Mouse (Mus musculus) forebrain, postnatal 0 days (tissue): ENCODE data around the gene Plekha3. TPM values are rescaled to one million over a fixed set of nuclear protein-coding genes. Genes with fewer than 3 reads are reported as not detected.

ENCODE experiments used
- ATAC-seq: fragments of 200-750 bp; cut with Nextera tagmentation; 2 replicates; pipeline ENCODE4 v1.8.0; 2017; ENCODE audit warnings: mild to moderate bottlenecking, moderate library complexity
- DNase-seq: peaks from one replicate; pipeline ENCODE4 v3.0.0-alpha.2; 2015
- H3K27ac ChIP-seq: fragments of 300-500 bp; sonication (generic); 2 replicates; pipeline ENCODE4 v1.5.1; 2014; ENCODE audit warnings: low read depth, mild to moderate bottlenecking, antibody characterized with exemption, low read length, moderate library complexity, mixed read lengths
- H3K27me3 ChIP-seq: fragments of 300-500 bp; sonication (generic); 2 replicates; pipeline ENCODE4 v1.6.1; 2014; ENCODE audit warnings: mild to moderate bottlenecking, low read length, mixed read lengths; ENCODE audit not compliant: insufficient read depth
- H3K36me3 ChIP-seq: fragments of 300-500 bp; sonication (generic); 2 replicates; pipeline ENCODE4 v1.6.1; 2014; ENCODE audit warnings: mild to moderate bottlenecking, moderate library complexity; ENCODE audit not compliant: insufficient read depth
- H3K4me1 ChIP-seq: fragments of 300-500 bp; sonication (generic); 2 replicates; pipeline ENCODE4 v1.6.1; 2014; ENCODE audit warnings: antibody characterized with exemption; ENCODE audit not compliant: insufficient read depth
- H3K4me2 ChIP-seq: fragments of 300-500 bp; sonication (generic); 2 replicates; pipeline ENCODE4 v1.6.1; 2014; ENCODE audit warnings: low read depth, mild to moderate bottlenecking, moderate library complexity
- H3K4me3 ChIP-seq: fragments of 300-500 bp; sonication (generic); 2 replicates; pipeline ENCODE4 v1.5.1; 2014; ENCODE audit warnings: low read depth, low read length, mixed read lengths
- H3K9ac ChIP-seq: fragments of 300-500 bp; sonication (generic); 2 replicates; pipeline ENCODE4 v1.6.1; 2014; ENCODE audit warnings: mild to moderate bottlenecking
- H3K9me3 ChIP-seq: fragments of 300-500 bp; sonication (generic); 2 replicates; pipeline ENCODE4 v1.6.1; 2016; ENCODE audit warnings: low read length
- CTCF ChIP-seq: sonication (generic); IDR thresholded peaks from 2 replicates; pipeline ENCODE4 v1.5.1; 2016; ENCODE audit warnings: antibody characterized with exemption, control low read depth, low read depth
- WGBS: fragments of 180-500 bp; shearing (Covaris S2); extraction: QIAGEN DNeasy Blood & Tissue Kit; methylation state at CpG from one replicate; pipeline ENCODE4 v1.1.7; 2014; 5-methylcytosine and 5-hydroxymethylcytosine counted together
- polyA plus RNA-seq: library from polyadenylated mRNA; unstranded; fragments of >200 nt; fragmentation: Nextera tagmentation; extraction: Ambion mirVana; gene quantifications from 2 replicates; pipeline ENCODE4 v1.2.1, GENCODE M21; 2015
- total RNA-seq: library from RNA; depleted of rRNA; stranded (reverse); fragments of >200 nt; gene quantifications from 2 replicates; pipeline ENCODE4 v1.2.3, GENCODE M21; 2014

Gene Plekha3
- total and polyA plus RNA-seq, 2 experiments from 2014 or later: 9.1 to 21.6 TPM

GRCm38 (mm10) chr2:76667200-76667599, 7.9 kb upstream of the Plekha3 start:
- H3K27ac ChIP-seq: no peak overlapping the region
- H3K36me3 ChIP-seq: no peaks in the 10 kb centered on the region
- WGBS: 77% methylated on average over 5 of the region's 5 CpGs
- no peaks in the 10 kb centered on the region for H3K27me3 ChIP-seq
- DNase-seq: no peak
- H3K4me1 ChIP-seq: peaks cover 4% of the 10 kb centered on the region; the same call in 1 of the 2 replicates
- H3K4me3 ChIP-seq: no peak overlapping the region
- H3K9ac ChIP-seq: no peak overlapping the region
- no peak overlapping the region for H3K4me2 ChIP-seq
- no peak for ATAC-seq
- TF ChIP-seq CTCF: no peak
- H3K9me3 ChIP-seq: no peaks in the 10 kb centered on the region

- Histone ChIP-seq H3K27me3 (no peaks in the 10 kb centered on the region), H3K9me3 (no peaks in the 10 kb centered on the region), H3K27ac (no peak overlapping the region), H3K4me1 (peaks cover 17% of the 10 kb centered on the region), H3K4me2 (peak overlapping the region; percentile 63), H3K9ac (peak overlapping the region; percentile 56; the same call in 1 of the 2 replicates), H3K36me3 (no peaks in the 10 kb centered on the region), H3K4me3 (peak overlapping the region; percentile 43)
- TF ChIP-seq CTCF: no peak
- ATAC-seq (no peak), DNase-seq (no peak)
- 79% methylated on average over 6 of the region's 6 CpGs for WGBS
These were observed 3.4 kb upstream of the Plekha3 start for GRCm38 (mm10) chr2:76671641-76672040.

GRCm38 (mm10) chr2:76672134-76672745, 2.8 kb upstream of the Plekha3 start:
- ATAC-seq (no peak), DNase-seq (peak; percentile 35)
- TF ChIP-seq CTCF: no peak
- Histone ChIP-seq H3K27me3 (no peaks in the 10 kb centered on the region), H3K9me3 (no peaks in the 10 kb centered on the region), H3K9ac (peak overlapping the region; percentile 56), H3K36me3 (no peaks in the 10 kb centered on the region), H3K4me2 (peak overlapping the region; percentile 63), H3K4me1 (peaks cover 19% of the 10 kb centered on the region), H3K27ac (peak overlapping the region; percentile 51), H3K4me3 (peak overlapping the region; percentile 43)
- WGBS: 21% methylated on average over 9 of the region's 9 CpGs

GRCm38 (mm10) chr2:76672966-76673392, 2.1 kb upstream of the Plekha3 start, which contains the start of gene Fkbp7:
TSS of gene Fkbp7 (minus strand) at chr2:76673116.
- no peaks in the 10 kb centered on the region for H3K27me3 ChIP-seq
- H3K4me2 ChIP-seq: peak within 1 kb of the TSS; percentile 63
- H3K9ac ChIP-seq: peak within 1 kb of the TSS; percentile 56
- no peaks in the 10 kb centered on the region for H3K36me3 ChIP-seq
- peaks cover 19% of the 10 kb centered on the region for H3K4me1 ChIP-seq
- WGBS: under 1% methylated on average over 17 of the region's 17 CpGs
- H3K27ac ChIP-seq: peak within 1 kb of the TSS; percentile 51
- peak; percentile 8; the same call in 1 of the 2 replicates for TF ChIP-seq CTCF
- DNase-seq (peak; percentile 95), ATAC-seq (peak; percentile 93)
- no peaks in the 10 kb centered on the region for H3K9me3 ChIP-seq
- H3K4me3 ChIP-seq: peak within 1 kb of the TSS; percentile 43

GRCm38 (mm10) chr2:76673472-76674081, 1.5 kb upstream of the Plekha3 start:
- Histone ChIP-seq H3K27me3 (no peaks in the 10 kb centered on the region), H3K9me3 (no peaks in the 10 kb centered on the region), H3K36me3 (0 out of 2 replicates have a peak, but pooled peaks cover 3% of the 10 kb centered on the region), H3K9ac (peak overlapping the region; percentile 56; the same call in 1 of the 2 replicates), H3K4me3 (peak overlapping the region; percentile 43), H3K4me1 (peaks cover 19% of the 10 kb centered on the region), H3K4me2 (peak overlapping the region; percentile 63), H3K27ac (peak overlapping the region; percentile 51)
- DNase-seq: no peak
- 37% methylated on average over 7 of the region's 7 CpGs for WGBS
- TF ChIP-seq CTCF: peak; percentile 22
- ATAC-seq: no peak

- H3K9ac ChIP-seq: peak overlapping the region; percentile 83
- H3K27me3 ChIP-seq: no peaks in the 10 kb centered on the region
- peak overlapping the region; percentile 81 for H3K27ac ChIP-seq
- peaks cover 5% of the 10 kb centered on the region; the same call in 1 of the 2 replicates for H3K36me3 ChIP-seq
- no peak for TF ChIP-seq CTCF
- peaks cover 19% of the 10 kb centered on the region for H3K4me1 ChIP-seq
- DNase-seq: peak; percentile 22
- H3K4me3 ChIP-seq: peak overlapping the region; percentile 85
- H3K4me2 ChIP-seq: peak overlapping the region; percentile 65
- peak; percentile 45 for ATAC-seq
- H3K9me3 ChIP-seq: no peaks in the 10 kb centered on the region
- WGBS: 2% methylated on average over 34 of the region's 44 CpGs
These were observed 370 bp downstream of the Plekha3 start for GRCm38 (mm10) chr2:76675451-76675850.

- H3K27me3 ChIP-seq: no peaks in the 10 kb centered on the region
- DNase-seq (peak; percentile 18), ATAC-seq (no peak)
- TF ChIP-seq CTCF: no peak
- no peaks in the 10 kb centered on the region for H3K9me3 ChIP-seq
- peak overlapping the region; percentile 83 for H3K9ac ChIP-seq
- peaks cover 6% of the 10 kb centered on the region; the same call in 1 of the 2 replicates for H3K36me3 ChIP-seq
- no peak overlapping the region for H3K27ac ChIP-seq
- 8% methylated on average over 4 of the region's 4 CpGs for WGBS
- H3K4me2 ChIP-seq: peak overlapping the region; percentile 65
- peak overlapping the region; percentile 85 for H3K4me3 ChIP-seq
- peaks cover 19% of the 10 kb centered on the region for H3K4me1 ChIP-seq
These were observed 868 bp downstream of the Plekha3 start for GRCm38 (mm10) chr2:76675949-76676348.
